Mouse (Mus musculus): ENCODE results near the gene Eva1b. TPM values are rescaled to one million over a fixed set of nuclear protein-coding genes. Genes with fewer than 3 reads are reported as not detected.

Eva1b gene
- total RNA-seq, 1 experiment: 48.7 TPM

- H3K27ac ChIP-seq (ENCODE audit: insufficient read depth, low read depth, low read length, poor library complexity, severe bottlenecking): no peak overlapping the region
- no peak overlapping the region for H3K9ac ChIP-seq (ENCODE audit: insufficient read depth, low read depth, low read length, poor library complexity, severe bottlenecking)
- TF ChIP-seq CHD2 (IDR thresholded peaks at IDR 0.05; ENCODE audit: low read depth, low read length): no peak
- no peak for TF ChIP-seq ZNF384 (IDR thresholded peaks at IDR 0.05; ENCODE audit: low read depth, low read length)
- TF ChIP-seq HCFC1 (IDR thresholded peaks at IDR 0.05; ENCODE audit: borderline replicate concordance, insufficient read depth, low read length): no peak
- TF ChIP-seq MAFK (IDR thresholded peaks at IDR 0.05; ENCODE audit: insufficient read depth, low read depth, low read length): no peak
- no peak for TF ChIP-seq ZC3H11A (IDR thresholded peaks at IDR 0.05; ENCODE audit: borderline replicate concordance, low read depth, low read length)
- 0 out of 4 replicates have a peak, but pooled peaks cover 0 to 2% of the 10 kb centered on the region in 2 experiments for H3K4me1 ChIP-seq (ENCODE audit: control insufficient read depth in 2 of 2, insufficient read depth in 2 of 2, low read length in 2 of 2, poor library complexity in 1 of 2)
- peaks cover 6% of the 10 kb centered on the region; the same call in 1 of the 2 replicates for H3K36me3 ChIP-seq (ENCODE audit: control insufficient read depth, insufficient read depth, low read length, poor library complexity, severe bottlenecking)
- DNase-seq (ENCODE audit: low read depth, low spot score): no peak
- H3K9me3 ChIP-seq (ENCODE audit: control insufficient read depth, insufficient read depth, low read depth, low read length): no peaks in the 10 kb centered on the region
- H3K4me3 ChIP-seq (ENCODE audit: insufficient read depth in 1 of 2, low read depth in 1 of 2, low read length in 2 of 2, poor library complexity in 1 of 2, severe bottlenecking in 1 of 2): no peak overlapping the region
- in situ Hi-C loops (cut with MboI; ENCODE audit: low sequenced_read_pairs in 2 of 2, unreplicated experiment in 2 of 2): no loop called here
These were observed 27.0 kb upstream of the Eva1b start for GRCm38 (mm10) chr4:126120506-126120905.

GRCm38 (mm10) chr4:126123309-126124040 lies 24.1 kb upstream of the Eva1b start:
- Histone ChIP-seq H3K9me3 (ENCODE audit: control insufficient read depth, insufficient read depth, low read depth, low read length) (no peaks in the 10 kb centered on the region), H3K36me3 (ENCODE audit: control insufficient read depth, insufficient read depth, low read length, poor library complexity, severe bottlenecking) (peaks cover 16% of the 10 kb centered on the region; the same call in 1 of the 2 replicates), H3K4me3 (ENCODE audit: insufficient read depth in 1 of 2, low read depth in 1 of 2, low read length in 2 of 2, poor library complexity in 1 of 2, severe bottlenecking in 1 of 2) (no peak overlapping the region), H3K4me1 (ENCODE audit: control insufficient read depth in 2 of 2, insufficient read depth in 2 of 2, low read length in 2 of 2, poor library complexity in 1 of 2) (0 out of 4 replicates have a peak, but pooled peaks cover 0 to 2% of the 10 kb centered on the region in 2 experiments), H3K9ac (ENCODE audit: insufficient read depth, low read depth, low read length, poor library complexity, severe bottlenecking) (no peak overlapping the region), H3K27ac (ENCODE audit: insufficient read depth, low read depth, low read length, poor library complexity, severe bottlenecking) (no peak overlapping the region)
- DNase-seq (ENCODE audit: low read depth, low spot score): no peak
- in situ Hi-C loops (cut with MboI; ENCODE audit: low sequenced_read_pairs in 2 of 2, unreplicated experiment in 2 of 2): no loop called here
- no peak for TF ChIP-seq ZNF384 (IDR thresholded peaks at IDR 0.05; ENCODE audit: low read depth, low read length)
- no peak for TF ChIP-seq HCFC1 (IDR thresholded peaks at IDR 0.05; ENCODE audit: borderline replicate concordance, insufficient read depth, low read length)
- TF ChIP-seq CHD2 (IDR thresholded peaks at IDR 0.05; ENCODE audit: low read depth, low read length): no peak
- TF ChIP-seq ZC3H11A (IDR thresholded peaks at IDR 0.05; ENCODE audit: borderline replicate concordance, low read depth, low read length): no peak
- TF ChIP-seq MAFK (IDR thresholded peaks at IDR 0.05; ENCODE audit: insufficient read depth, low read depth, low read length): no peak

GRCm38 (mm10) chr4:126130502-126130901 lies 17.0 kb upstream of the Eva1b start:
- in situ Hi-C loops (cut with MboI; ENCODE audit: low sequenced_read_pairs in 2 of 2, unreplicated experiment in 2 of 2): no loop called here
- Histone ChIP-seq H3K4me3 (ENCODE audit: insufficient read depth in 1 of 2, low read depth in 1 of 2, low read length in 2 of 2, poor library complexity in 1 of 2, severe bottlenecking in 1 of 2) (no peak overlapping the region), H3K27ac (ENCODE audit: insufficient read depth, low read depth, low read length, poor library complexity, severe bottlenecking) (no peak overlapping the region), H3K4me1 (ENCODE audit: control insufficient read depth in 2 of 2, insufficient read depth in 2 of 2, low read length in 2 of 2, poor library complexity in 1 of 2) (no peaks in the 10 kb centered on the region; a peak in 1 of 4 replicates), H3K9ac (ENCODE audit: insufficient read depth, low read depth, low read length, poor library complexity, severe bottlenecking) (no peak overlapping the region), H3K9me3 (ENCODE audit: control insufficient read depth, insufficient read depth, low read depth, low read length) (no peaks in the 10 kb centered on the region), H3K36me3 (ENCODE audit: control insufficient read depth, insufficient read depth, low read length, poor library complexity, severe bottlenecking) (peaks cover 34% of the 10 kb centered on the region)
- DNase-seq (ENCODE audit: low read depth, low spot score): no peak
- TF ChIP-seq MAFK (IDR thresholded peaks at IDR 0.05; ENCODE audit: insufficient read depth, low read depth, low read length) (no peak), ZC3H11A (IDR thresholded peaks at IDR 0.05; ENCODE audit: borderline replicate concordance, low read depth, low read length) (no peak)

GRCm38 (mm10) chr4:126131290-126132121 lies 16.0 kb upstream of the Eva1b start:
- TF ChIP-seq CHD2 (IDR thresholded peaks at IDR 0.05; ENCODE audit: low read depth, low read length) (no peak), MAFK (IDR thresholded peaks at IDR 0.05; ENCODE audit: insufficient read depth, low read depth, low read length) (no peak), ZNF384 (IDR thresholded peaks at IDR 0.05; ENCODE audit: low read depth, low read length) (no peak), HCFC1 (IDR thresholded peaks at IDR 0.05; ENCODE audit: borderline replicate concordance, insufficient read depth, low read length) (no peak), ZC3H11A (IDR thresholded peaks at IDR 0.05; ENCODE audit: borderline replicate concordance, low read depth, low read length) (no peak)
- H3K27ac ChIP-seq (ENCODE audit: insufficient read depth, low read depth, low read length, poor library complexity, severe bottlenecking): no peak overlapping the region
- no peaks in the 10 kb centered on the region for H3K9me3 ChIP-seq (ENCODE audit: control insufficient read depth, insufficient read depth, low read depth, low read length)
- peaks cover 30% of the 10 kb centered on the region for H3K36me3 ChIP-seq (ENCODE audit: control insufficient read depth, insufficient read depth, low read length, poor library complexity, severe bottlenecking)
- no peaks in the 10 kb centered on the region; a peak in 1 of 4 replicates for H3K4me1 ChIP-seq (ENCODE audit: control insufficient read depth in 2 of 2, insufficient read depth in 2 of 2, low read length in 2 of 2, poor library complexity in 1 of 2)
- no peak for DNase-seq (ENCODE audit: low read depth, low spot score)
- H3K4me3 ChIP-seq (ENCODE audit: insufficient read depth in 1 of 2, low read depth in 1 of 2, low read length in 2 of 2, poor library complexity in 1 of 2, severe bottlenecking in 1 of 2): no peak overlapping the region
- H3K9ac ChIP-seq (ENCODE audit: insufficient read depth, low read depth, low read length, poor library complexity, severe bottlenecking): no peak overlapping the region
- in situ Hi-C loops (cut with MboI; ENCODE audit: low sequenced_read_pairs in 2 of 2, unreplicated experiment in 2 of 2): no loop called here
